Mouse (Mus musculus): ENCODE measurements around the gene Nbea. TPM values are rescaled to one million over a fixed set of nuclear protein-coding genes. Genes with fewer than 3 reads are reported as not detected.
"Not testable (repeated sequence)": the region's sequence is repeated elsewhere in the genome, so short reads cannot be mapped to it uniquely, and the experiment has no call there.

Nbea gene
- total RNA-seq, 1 experiment from 2014 or later = 0.29 TPM

DNA sequence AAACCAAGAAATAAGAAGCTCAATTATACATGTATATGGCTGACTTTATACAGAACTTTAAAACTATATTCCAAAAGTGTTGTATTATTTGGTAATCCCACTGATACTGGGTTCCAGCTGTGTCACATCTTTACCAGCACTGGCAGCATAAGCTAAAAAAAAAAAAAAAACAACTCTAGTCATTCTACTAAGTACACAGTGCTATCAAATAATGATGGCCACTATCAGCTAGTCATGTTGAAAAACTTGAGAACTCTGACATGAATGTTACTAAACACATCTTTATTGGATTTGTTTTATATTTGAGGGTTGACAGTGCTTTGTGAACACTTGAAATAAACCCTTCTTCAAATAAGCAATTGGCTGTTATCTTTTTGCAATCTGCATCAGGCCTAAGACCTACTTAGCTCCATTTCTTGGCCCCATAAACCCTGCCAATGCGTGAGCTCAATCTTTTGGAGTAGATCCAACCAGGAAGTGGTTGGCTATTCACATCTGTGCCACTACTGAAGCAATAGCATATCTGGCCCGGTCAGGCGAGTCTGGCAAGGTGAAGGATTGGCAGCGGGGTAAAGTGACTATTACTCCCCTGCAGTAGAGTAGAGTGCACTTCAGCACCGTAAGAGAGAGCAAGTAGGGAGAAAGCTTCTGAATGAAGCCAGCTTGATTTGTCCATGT, 137.7 kb downstream of the Nbea start:
- ATAC-seq (replicated peaks; ENCODE audit: insufficient number of reproducible peaks, low FRiP score, low TSS enrichment, poor library complexity, severe bottlenecking) = no peak

DNA sequence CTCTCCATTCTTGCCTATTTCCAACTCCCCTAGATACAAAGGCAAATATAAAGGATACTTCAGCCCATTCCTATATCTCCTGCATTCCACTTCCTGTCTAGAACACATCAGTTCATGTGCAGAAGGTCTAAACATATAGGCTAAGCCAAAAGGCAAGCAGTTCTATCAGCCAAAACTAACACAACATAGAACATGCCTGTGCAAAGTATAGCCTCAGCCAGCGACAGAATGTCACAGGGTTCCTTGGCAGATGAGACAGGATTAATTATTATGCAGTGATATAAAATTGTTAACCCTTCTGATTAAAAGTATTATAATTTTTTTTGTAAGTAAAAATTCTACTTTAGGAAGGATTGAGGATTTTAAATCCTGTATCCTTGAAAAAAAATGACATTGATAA, 140.4 kb downstream of the Nbea start:
- ATAC-seq (replicated peaks; ENCODE audit: insufficient number of reproducible peaks, low FRiP score, low TSS enrichment, poor library complexity, severe bottlenecking) = no peak

DNA sequence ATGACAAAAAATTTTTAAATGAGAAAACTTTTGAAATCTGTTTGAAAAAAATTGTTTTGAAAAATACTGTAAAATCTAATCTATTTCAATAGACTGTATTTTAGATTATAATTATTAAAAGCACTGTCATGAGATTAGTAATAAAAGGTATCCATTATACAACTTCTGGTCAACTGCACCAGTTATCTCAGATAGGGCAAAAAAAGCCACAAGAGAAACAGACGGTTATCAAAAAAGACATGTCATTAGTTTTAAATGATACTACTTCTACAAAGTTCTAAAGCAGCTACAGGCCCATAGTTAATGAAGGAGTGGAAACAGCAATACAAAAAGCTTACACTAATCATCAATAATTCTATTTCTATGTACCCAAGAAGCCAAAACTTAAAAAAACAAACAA, 144.0 kb downstream of the Nbea start:
- no peak for ATAC-seq (replicated peaks; ENCODE audit: insufficient number of reproducible peaks, low FRiP score, low TSS enrichment, poor library complexity, severe bottlenecking)

DNA sequence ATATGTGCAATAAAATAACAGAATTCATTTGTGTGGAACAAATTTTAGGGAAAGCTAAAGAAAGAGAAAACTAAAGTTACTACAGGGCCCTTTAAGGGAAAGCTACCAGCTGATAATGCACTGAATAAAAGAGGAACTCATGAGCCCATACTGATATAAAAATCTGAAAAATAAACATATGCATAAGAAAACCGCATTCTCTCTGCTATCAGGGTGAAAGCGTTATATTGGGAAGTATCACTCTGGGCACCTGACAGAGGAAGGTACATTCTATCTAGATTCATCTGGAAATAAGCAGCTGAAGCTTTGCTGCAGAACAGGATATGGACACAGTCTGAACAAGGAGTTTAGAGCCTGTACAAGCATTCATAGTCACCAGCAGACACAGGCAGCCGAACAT, 148.9 kb downstream of the Nbea start:
- no peak for ATAC-seq (replicated peaks; ENCODE audit: insufficient number of reproducible peaks, low FRiP score, low TSS enrichment, poor library complexity, severe bottlenecking)

DNA sequence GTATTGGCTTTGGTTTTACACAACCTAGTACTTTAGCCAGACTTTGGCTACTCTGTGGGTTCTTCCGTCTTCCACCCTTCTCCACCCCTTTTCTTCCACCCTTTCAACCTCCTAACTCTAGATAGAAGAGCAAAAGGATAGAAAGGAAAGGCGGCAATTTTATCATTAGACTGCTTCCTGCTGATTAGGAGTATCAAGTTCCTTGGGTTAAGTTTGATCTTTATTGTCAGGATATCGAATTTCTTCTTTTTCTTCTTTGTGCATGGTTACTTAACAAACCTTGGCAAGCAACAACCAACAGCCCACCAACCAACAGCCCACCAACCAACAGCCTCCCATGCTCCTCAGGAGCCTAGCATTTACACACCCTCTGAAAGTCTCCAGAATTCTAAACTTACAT, 165.0 kb downstream of the Nbea start:
- no peak for ATAC-seq (replicated peaks; ENCODE audit: insufficient number of reproducible peaks, low FRiP score, low TSS enrichment, poor library complexity, severe bottlenecking)

DNA sequence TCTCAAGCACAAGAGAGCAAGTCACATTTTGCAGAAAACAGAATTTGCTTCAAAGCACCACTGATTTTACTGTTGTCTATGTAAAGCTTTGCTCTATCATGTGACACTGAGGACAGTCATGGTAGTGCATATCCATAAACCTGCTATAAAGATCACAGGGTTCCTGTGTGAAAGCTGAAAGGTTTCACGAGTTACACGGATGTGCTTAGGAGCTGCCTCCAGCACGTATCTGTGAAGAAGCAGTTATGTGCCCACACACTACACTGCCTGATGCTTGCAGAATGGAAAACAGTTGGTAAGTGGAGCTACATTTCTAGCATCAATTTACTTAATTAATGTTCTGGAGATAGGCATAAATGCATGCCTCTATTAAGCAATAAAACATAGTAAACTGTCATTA, 172.4 kb downstream of the Nbea start:
- no peak for ATAC-seq (replicated peaks; ENCODE audit: insufficient number of reproducible peaks, low FRiP score, low TSS enrichment, poor library complexity, severe bottlenecking)

DNA sequence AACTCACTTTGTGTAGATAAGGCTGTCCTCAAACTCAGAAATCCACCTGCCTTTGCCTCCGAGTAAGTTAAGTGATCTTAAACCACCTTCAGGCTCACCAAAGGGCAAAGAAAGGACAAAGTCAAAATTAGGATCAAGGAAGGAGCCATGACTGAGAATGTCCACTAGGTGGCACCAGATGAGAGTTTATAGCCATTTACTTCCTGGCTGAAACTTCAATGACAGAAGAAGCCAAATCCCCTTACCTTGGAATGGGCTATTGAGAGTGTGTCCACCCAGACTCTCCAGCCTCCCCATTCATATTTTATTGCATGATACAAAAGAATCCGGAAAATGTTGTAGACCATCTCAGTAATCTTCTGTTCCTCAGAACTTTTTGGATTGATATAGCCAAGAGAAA, 175.5 kb downstream of the Nbea start:
- no peak for ATAC-seq (replicated peaks; ENCODE audit: insufficient number of reproducible peaks, low FRiP score, low TSS enrichment, poor library complexity, severe bottlenecking)

DNA sequence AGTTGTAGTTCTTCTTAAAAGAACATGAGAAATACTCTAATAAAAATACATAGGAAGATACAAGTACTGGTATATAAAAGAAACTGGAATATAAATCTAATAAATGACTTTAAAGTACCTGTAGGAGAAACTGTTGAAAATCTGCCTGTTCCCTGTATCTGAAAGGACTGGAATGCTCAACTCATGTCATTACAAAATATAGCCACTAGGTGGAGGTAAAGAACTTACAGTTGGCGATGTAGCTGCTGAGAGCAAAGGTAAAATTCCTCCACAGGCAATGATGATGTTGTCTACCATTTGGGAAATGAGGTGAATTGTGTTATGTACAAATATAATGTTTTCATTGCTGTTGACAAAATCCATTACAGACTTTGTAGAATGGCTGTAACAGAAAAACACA, 183.2 kb downstream of the Nbea start:
- ATAC-seq (replicated peaks; ENCODE audit: insufficient number of reproducible peaks, low FRiP score, low TSS enrichment, poor library complexity, severe bottlenecking) = no peak

DNA sequence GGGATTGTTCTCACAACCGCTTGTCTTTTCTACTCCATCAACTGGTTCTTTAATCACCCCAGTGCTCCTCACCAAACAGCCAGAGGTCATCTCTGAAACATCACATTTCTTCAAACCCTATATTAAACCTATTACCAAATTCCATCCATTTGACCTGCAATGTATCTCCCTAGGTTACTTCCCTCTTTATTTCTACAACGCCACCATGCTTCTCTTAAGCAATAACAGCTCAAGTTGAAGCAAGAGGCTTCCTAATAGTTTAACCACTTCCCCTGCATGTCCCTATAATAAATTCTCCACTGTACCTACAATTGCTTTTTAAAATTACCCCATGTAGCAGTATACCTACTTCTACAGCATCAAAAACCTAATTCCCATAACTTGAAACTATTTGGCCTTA, 205.1 kb downstream of the Nbea start:
- peak; percentile 71 for ATAC-seq (replicated peaks; ENCODE audit: insufficient number of reproducible peaks, low FRiP score, low TSS enrichment, poor library complexity, severe bottlenecking)

DNA sequence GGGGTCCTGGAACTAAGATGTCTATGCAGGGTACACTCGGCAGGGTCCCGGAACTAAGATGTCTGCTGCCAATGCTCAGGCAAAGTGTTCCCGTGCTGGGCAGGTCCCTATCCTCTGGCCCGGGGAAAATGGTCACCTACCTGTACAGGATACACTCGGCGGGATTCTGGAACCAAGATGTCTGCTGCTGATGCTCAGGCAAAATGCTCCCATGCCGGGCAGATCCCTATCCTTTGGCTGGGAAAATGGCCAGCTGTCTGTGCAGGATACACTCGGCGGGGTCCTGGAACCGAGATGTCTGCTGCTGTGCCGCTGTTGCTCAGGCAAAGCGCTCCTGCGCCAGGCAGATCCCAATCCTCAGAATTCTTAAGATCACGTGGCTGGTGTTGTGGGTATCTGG, 206.5 kb downstream of the Nbea start:
- not testable (repeated sequence) for ATAC-seq (replicated peaks; ENCODE audit: insufficient number of reproducible peaks, low FRiP score, low TSS enrichment, poor library complexity, severe bottlenecking)

DNA sequence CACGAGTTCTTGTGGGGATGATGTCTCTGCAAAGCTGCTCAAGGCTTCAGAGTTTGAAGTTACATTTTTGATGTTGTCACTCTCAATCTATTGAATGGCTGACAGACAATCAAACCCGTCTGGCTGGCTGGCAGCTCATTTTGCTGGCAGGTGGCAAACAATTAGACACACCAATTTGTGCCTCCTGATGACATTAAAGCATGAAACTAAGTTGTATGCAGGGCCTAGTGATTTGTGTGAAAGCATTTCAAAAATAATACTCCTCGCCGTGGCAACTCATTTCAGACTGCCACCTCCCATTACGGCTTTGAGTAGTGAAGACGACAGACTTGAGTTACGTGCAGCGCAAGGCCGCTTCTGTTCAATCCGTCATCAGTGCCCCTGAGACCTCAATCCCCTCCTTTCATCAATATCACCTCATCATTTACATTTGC, 217.8 kb downstream of the Nbea start:
- no peak for ATAC-seq (replicated peaks; ENCODE audit: insufficient number of reproducible peaks, low FRiP score, low TSS enrichment, poor library complexity, severe bottlenecking)

DNA sequence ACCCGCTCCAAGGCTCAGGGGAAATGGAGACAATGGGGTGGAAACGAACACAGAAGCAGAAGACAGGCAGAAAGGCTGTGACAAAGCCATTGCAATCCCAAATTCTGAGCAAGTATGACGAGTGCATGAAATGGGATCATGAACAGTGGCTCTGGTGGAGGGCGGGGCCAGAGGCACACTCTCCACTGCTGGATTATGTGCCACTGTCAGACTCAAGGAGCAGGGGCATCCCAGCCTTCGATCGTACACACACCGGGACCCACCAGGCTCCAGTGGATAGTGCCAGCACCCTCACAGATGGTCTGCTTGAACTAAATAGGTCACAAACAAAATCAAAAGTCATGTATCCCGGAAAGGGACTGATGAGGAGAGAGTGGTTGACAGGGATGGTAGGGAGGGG, 220.5 kb downstream of the Nbea start:
- no peak for ATAC-seq (replicated peaks; ENCODE audit: insufficient number of reproducible peaks, low FRiP score, low TSS enrichment, poor library complexity, severe bottlenecking)

DNA sequence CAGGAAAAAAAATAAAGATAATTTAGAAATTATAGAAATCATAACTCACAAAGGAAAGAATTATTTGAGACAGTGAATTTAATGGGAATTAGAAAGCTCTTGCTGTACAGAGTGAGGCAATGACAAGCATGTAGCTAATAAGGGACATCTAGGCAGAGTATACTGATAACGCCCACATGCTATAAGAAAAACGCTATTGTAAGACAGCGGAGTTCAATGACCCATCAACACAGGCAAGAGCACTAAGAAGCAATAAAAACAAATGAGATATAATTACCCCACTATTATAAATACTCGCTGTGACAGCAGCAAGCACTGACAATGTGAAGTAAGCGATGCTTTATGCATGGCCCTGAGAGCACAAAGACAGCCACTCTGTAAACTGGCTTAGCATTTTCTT, 233.5 kb downstream of the Nbea start:
- no peak for ATAC-seq (replicated peaks; ENCODE audit: insufficient number of reproducible peaks, low FRiP score, low TSS enrichment, poor library complexity, severe bottlenecking)

DNA sequence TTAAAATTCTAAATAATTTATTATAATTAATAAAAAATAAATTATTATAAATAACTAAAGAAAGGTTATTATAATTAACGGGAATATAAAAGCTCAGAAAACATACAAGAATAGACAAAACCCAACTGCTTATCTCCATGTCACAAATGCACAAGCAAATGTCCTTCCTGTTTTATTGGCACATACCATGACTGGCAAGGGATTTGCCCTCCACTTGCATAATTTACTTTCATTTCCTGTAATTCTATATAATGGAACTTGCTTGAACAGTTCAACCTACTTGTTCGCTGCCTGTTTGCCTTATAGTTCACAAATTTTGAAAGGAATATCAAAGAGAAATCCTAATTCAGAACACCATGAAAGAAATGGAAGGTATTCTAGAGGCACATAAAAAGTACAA, 234.4 kb downstream of the Nbea start:
- ATAC-seq (replicated peaks; ENCODE audit: insufficient number of reproducible peaks, low FRiP score, low TSS enrichment, poor library complexity, severe bottlenecking) = peak; percentile 88

DNA sequence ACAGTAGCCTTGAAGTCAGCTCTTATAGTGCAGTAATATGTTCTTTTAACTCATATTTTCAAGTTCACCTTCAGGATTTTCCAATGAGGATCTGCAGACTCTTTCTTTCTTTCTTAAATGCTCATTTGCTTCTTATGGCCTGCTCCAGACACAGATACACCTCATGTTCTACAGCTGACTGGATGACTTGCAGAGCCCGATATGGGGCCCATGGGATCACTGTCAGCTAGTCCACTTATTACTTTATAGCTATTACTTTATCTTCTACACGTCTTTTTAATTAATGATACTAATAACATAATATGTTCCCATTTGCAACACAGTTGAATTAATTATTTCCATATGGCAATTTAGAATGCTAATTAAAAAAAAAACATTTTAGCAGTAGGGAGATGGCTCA, 256.2 kb downstream of the Nbea start:
- ATAC-seq (replicated peaks; ENCODE audit: insufficient number of reproducible peaks, low FRiP score, low TSS enrichment, poor library complexity, severe bottlenecking) = no peak

DNA sequence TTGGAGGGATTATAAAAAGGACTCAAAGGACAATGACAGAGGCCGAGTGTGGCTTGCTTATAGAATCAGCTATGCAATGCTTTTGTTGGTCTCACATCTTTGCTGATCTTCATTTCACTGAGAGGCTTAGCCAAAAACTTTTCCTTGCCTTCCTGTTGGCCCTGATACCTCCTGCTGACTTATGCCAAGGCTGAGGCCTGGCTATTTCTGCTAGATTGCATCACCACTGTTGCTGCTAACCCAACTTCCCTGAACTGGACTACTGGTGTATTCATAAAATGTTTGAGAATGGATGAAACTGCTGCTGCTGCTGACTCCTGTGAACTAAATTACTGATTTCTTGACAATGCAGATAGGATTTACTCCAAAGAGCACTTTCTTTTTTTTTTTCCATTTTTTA, 274.2 kb downstream of the Nbea start:
- no peak for ATAC-seq (replicated peaks; ENCODE audit: insufficient number of reproducible peaks, low FRiP score, low TSS enrichment, poor library complexity, severe bottlenecking)

DNA sequence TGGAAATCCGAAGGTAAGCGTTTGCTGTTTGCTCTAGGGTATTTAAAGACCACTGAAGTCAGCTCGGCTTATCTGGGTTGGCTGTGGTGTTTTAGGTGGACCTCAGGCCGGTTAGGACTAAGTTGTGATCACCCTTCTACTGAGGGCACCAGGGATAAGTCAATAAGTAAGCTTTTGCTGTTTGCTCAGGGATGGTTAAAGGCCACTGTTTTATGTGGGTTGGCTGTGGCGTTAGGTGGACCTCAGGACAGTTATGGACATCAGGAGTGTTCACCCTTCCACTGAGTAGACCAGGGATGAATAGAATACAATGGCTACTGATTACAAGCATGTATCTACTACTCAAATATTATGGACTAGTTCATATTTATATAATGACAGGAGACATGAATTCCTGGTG, 292.9 kb downstream of the Nbea start:
- ATAC-seq (replicated peaks; ENCODE audit: insufficient number of reproducible peaks, low FRiP score, low TSS enrichment, poor library complexity, severe bottlenecking) = no peak

DNA sequence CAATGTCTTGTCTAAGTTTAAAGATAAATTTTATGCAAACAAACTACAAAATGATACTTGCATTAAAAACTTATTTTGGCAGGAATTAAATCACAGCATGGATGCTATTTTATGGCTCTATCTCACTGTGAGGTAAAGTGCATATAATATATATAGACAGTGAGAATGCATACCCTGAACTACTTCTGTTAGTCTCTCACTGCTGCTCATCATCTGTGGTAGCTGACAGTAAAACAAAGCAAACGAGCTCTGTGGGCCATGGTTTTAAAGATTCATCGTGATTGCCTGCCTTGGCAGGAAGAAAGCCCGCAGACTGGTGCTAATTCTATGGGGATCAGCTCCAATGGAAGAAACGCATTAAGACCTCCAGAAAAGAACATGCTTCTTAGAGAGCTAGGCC, 294.3 kb downstream of the Nbea start:
- ATAC-seq (replicated peaks; ENCODE audit: insufficient number of reproducible peaks, low FRiP score, low TSS enrichment, poor library complexity, severe bottlenecking) = no peak

DNA sequence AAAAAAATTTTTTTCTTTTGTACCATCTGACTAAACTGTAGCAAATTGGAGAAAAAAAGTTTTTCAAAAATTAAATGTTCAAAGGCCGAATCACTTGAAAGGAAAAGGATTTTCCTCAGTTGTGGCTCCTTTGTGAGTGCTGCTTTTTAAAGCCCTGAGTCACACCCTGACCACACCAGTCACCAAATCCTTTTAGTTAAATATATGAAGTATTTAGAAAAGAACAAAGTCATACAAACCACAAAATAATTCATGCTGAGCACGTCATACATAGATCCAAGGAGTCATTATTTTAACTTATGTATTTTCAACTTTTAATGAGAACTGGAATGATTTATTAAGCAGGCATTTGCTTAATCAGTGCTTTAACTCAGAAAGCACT, 295.7 kb downstream of the Nbea start:
- ATAC-seq (replicated peaks; ENCODE audit: insufficient number of reproducible peaks, low FRiP score, low TSS enrichment, poor library complexity, severe bottlenecking) = no peak

DNA sequence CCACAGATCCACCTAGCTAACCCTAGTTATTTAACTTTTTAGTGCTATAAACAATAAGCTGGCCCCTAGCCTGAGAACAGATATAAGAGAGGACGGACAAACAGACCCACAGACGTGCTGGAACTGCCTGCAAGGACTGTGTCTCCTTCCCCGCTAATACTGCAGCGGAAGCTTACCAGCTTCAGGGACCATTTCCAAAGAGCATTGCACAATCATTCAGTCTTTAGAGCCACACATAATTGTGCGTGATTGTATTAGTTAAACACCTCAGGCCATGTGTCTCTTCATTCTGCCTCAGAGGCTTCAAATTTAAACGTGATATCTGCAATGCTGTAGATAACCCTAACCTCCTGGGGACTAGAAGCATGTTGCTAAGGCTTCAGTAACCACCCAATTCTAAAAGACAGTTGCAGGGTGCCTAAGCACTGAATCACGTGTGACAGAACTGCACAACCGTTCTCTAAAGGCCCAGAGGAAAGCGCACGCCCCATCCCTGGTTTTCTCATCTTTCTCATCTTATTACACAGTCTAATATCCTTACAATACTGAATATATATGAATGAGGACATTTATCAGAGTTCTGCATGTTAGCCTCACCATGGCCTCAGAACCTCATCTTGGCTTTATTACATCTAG, 296.2 kb downstream of the Nbea start:
- no peak for ATAC-seq (replicated peaks; ENCODE audit: insufficient number of reproducible peaks, low FRiP score, low TSS enrichment, poor library complexity, severe bottlenecking)
